Mouse (Mus musculus) ES-E14 (cell line): ENCODE measurements around the gene Tlr13. TPM values are rescaled to one million over a fixed set of nuclear protein-coding genes. Genes with fewer than 3 reads are reported as not detected.

ENCODE experiments used
- DNase-seq: peaks from one replicate; pipeline ENCODE4 v3.0.0-alpha.2; 2013; ENCODE audit warnings: low read depth, low spot score
- H3K27ac ChIP-seq: 2 replicates; pipeline ENCODE4 v1.5.1; 2012; ENCODE audit warnings: low read depth, mild to moderate bottlenecking, low read length, moderate library complexity, mixed read lengths; ENCODE audit not compliant: poor library complexity, insufficient read depth, severe bottlenecking
- H3K36me3 ChIP-seq: 2 replicates; pipeline ENCODE4 v1.6.1; 2012; ENCODE audit warnings: mild to moderate bottlenecking, low read length, moderate library complexity, mixed read lengths; ENCODE audit not compliant: control insufficient read depth, poor library complexity, insufficient read depth, severe bottlenecking
- H3K4me1 ChIP-seq, 2 experiments: fragments of 150-350 bp in 1 of 2; sonication (generic) in 1 of 2; 2 replicates each; pipeline ENCODE4 v1.6.1; 2012; ENCODE audit warnings: low read length in 2 of 2, mild to moderate bottlenecking in 1 of 2, mixed read lengths in 1 of 2; ENCODE audit not compliant: control insufficient read depth in 2 of 2, insufficient read depth in 2 of 2, poor library complexity in 1 of 2
- H3K4me3 ChIP-seq, 2 experiments: fragments of 150-350 bp in 1 of 2; sonication (generic) in 1 of 2; 2 replicates each; pipeline ENCODE4 v1.5.1; 2012; ENCODE audit warnings: low read length in 2 of 2, low read depth in 1 of 2, mild to moderate bottlenecking in 1 of 2, mixed read lengths in 1 of 2; ENCODE audit not compliant: insufficient read depth in 1 of 2, poor library complexity in 1 of 2, severe bottlenecking in 1 of 2
- H3K9ac ChIP-seq: 2 replicates; pipeline ENCODE4 v1.6.1; 2012; ENCODE audit warnings: low read depth, mild to moderate bottlenecking, low read length, mixed read lengths; ENCODE audit not compliant: poor library complexity, insufficient read depth, severe bottlenecking
- H3K9me3 ChIP-seq: fragments of 150-350 bp; sonication (generic); 2 replicates; pipeline ENCODE4 v1.6.1; 2012; ENCODE audit warnings: low read depth, mild to moderate bottlenecking, low read length; ENCODE audit not compliant: control insufficient read depth, insufficient read depth
- CHD2 ChIP-seq: IDR thresholded peaks from 2 replicates; pipeline ENCODE4 v1.6.1; 2014; ENCODE audit warnings: mild to moderate bottlenecking, low read depth, low read length, inconsistent platforms
- HCFC1 ChIP-seq: IDR thresholded peaks from 2 replicates; pipeline ENCODE4 v1.6.1; 2012; ENCODE audit warnings: low read length, inconsistent platforms, borderline replicate concordance; ENCODE audit not compliant: insufficient read depth
- MAFK ChIP-seq: IDR thresholded peaks from 2 replicates; pipeline ENCODE4 v1.6.1; 2014; ENCODE audit warnings: mild to moderate bottlenecking, low read depth, low read length, inconsistent platforms; ENCODE audit not compliant: insufficient read depth
- ZC3H11A ChIP-seq: IDR thresholded peaks from 2 replicates; pipeline ENCODE4 v1.6.1; 2012; ENCODE audit warnings: low read depth, mild to moderate bottlenecking, inconsistent platforms, low read length, borderline replicate concordance
- ZNF384 ChIP-seq: IDR thresholded peaks from 2 replicates; pipeline ENCODE4 v1.6.1; 2012; ENCODE audit warnings: low read depth, low read length, inconsistent platforms
- in situ Hi-C, 2 experiments: fragments of 600-800 bp; cut with MboI; formaldehyde crosslinking; loops; one replicate each; pipeline ENCODE4 v1.15.1; 2025; ENCODE audit warnings: low sequenced_read_pairs in 2 of 2, inconsistent platforms in 1 of 2; ENCODE audit not compliant: unreplicated experiment in 2 of 2
- total RNA-seq: library from RNA; depleted of rRNA; stranded (reverse); fragments of 300-350 nt; gene quantifications from 2 replicates; pipeline ENCODE4 v1.2.3, GENCODE M21; 2012

Tlr13 gene
- total RNA-seq, 1 experiment, result not detected

DNA sequence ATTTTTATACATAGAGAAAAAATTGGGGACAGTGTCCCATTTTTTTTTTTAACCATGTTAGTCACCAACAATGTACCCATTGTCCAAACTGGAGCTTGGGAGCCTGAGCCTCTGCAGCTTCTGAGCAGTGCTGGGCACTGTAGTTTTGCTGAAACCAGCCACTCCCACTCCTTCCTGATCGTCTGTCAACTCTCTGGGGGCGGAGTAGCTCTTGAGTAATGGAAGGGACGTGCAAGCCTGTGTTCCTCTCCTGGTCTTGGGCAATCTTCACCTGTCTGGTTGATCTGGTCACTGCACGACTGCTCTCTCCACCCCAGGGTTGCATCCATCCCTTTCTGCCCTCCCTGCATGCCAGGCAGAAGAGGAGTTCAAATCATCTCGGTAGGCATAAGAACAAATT, 21.0 kb downstream of the Tlr13 start:
- DNase-seq, result no peak
- TF ChIP-seq CHD2, result no peak
- no peak for TF ChIP-seq ZC3H11A
- TF ChIP-seq ZNF384, result no peak
- no peak for TF ChIP-seq MAFK
- TF ChIP-seq HCFC1, result no peak
- Histone ChIP-seq H3K4me1 (no peaks in the 10 kb centered on the region), H3K9me3 (no peaks in the 10 kb centered on the region), H3K36me3 (no peaks in the 10 kb centered on the region), H3K9ac (no peak overlapping the region), H3K4me3 (no peak overlapping the region), H3K27ac (no peak overlapping the region)
- in situ Hi-C loops, result loop anchor here (10.0 to 25.0 kb wide), 2 partner anchors 127 to 139 kb away; partner anchors contain the start of gene Atp7a (in 2 of the 2)

DNA sequence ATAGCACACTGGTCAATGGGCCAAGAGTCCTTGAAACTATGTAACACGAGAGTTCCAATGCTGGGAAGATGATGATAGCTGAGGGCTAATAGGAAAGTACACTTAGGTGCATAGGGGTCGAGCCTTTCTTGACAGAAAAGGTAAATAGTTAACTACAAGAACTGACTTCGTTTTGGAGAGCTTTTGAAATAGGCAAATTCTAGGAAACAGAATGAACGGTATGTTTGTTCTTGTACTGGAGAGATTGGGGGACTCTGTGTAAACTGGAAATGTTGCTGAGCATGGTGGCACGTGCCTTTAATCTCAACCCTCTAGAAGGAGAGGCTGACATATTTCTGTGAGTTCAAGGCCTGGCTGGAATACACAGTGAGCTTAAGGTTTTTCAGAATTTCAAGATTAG, 21.6 kb downstream of the Tlr13 start:
- in situ Hi-C loops, result loop anchor here (10.0 to 25.0 kb wide), 2 partner anchors 127 to 140 kb away; partner anchors contain the start of gene Atp7a (in 2 of the 2)
- no peak for DNase-seq
- no peaks in the 10 kb centered on the region for H3K9me3 ChIP-seq
- H3K27ac ChIP-seq, result no peak overlapping the region
- no peak overlapping the region for H3K9ac ChIP-seq
- no peaks in the 10 kb centered on the region for H3K4me1 ChIP-seq
- H3K36me3 ChIP-seq, result no peaks in the 10 kb centered on the region
- no peak overlapping the region for H3K4me3 ChIP-seq
- TF ChIP-seq CHD2, result no peak
- no peak for TF ChIP-seq HCFC1
- no peak for TF ChIP-seq MAFK
- TF ChIP-seq ZC3H11A, result no peak
- no peak for TF ChIP-seq ZNF384

DNA sequence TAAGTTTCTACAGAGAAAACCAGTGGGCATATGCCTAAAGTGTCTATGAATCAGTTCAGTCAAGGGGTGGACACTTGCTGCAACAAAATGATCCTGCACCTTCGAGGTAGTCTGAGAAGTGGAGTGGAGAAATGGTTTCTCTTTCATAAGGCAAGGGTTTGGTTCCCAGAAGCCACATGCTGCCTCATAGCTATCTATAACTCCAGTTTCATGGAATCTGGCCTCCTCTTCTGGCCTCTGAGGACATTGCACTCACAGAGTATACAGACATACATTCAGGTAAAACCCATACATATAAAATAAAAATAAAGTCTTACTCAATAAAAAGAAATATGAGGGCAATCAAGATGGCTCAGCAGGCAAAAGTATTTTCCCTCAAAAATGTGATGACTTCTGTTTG, 22.1 kb downstream of the Tlr13 start:
- Histone ChIP-seq H3K9me3 (no peaks in the 10 kb centered on the region), H3K4me3 (no peak overlapping the region), H3K27ac (no peak overlapping the region), H3K36me3 (no peaks in the 10 kb centered on the region), H3K4me1 (no peaks in the 10 kb centered on the region), H3K9ac (no peak overlapping the region)
- in situ Hi-C loops, result loop anchor here (10.0 to 25.0 kb wide), 2 partner anchors 128 to 140 kb away; partner anchors contain the start of gene Atp7a (in 2 of the 2)
- no peak for DNase-seq
- no peak for TF ChIP-seq MAFK
- TF ChIP-seq ZC3H11A, result no peak
- TF ChIP-seq CHD2, result no peak
- no peak for TF ChIP-seq ZNF384
- no peak for TF ChIP-seq HCFC1

GRCm38 (mm10) chrX:106171106-106171852, 28.3 kb downstream of the Tlr13 start:
- Histone ChIP-seq H3K4me1 (no peaks in the 10 kb centered on the region), H3K27ac (no peak overlapping the region), H3K9me3 (no peaks in the 10 kb centered on the region), H3K9ac (no peak overlapping the region; the same call in 1 of the 2 replicates), H3K4me3 (peak overlapping the region; percentile 49 to 59; a peak in 3 of 4 replicates), H3K36me3 (no peaks in the 10 kb centered on the region)
- in situ Hi-C loops, result loop anchor here (10.0 to 25.0 kb wide), 2 partner anchors 134 to 246 kb away; partner anchors contain the start of genes Atp7a (in 1 of the 2) and Atrx (in 1 of the 2)
- DNase-seq, result peak; percentile 62
- TF ChIP-seq ZC3H11A (peak; percentile 46; the same call in 1 of the 2 replicates), CHD2 (no peak)

DNA sequence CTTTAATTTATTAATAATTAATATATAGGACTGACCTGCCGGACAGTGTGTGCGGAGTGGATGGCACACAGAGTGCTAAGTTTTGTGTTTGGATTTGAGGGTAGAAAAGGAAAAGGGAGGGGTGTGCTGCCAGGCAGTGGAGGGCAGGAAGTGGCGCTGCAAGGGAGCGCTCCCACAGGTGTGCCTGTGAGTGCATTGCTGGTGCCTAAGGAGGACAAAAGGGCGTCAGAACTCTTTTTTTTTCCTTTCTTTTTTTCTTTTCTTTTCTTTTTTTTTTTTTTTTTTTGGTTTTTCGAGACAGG, 28.8 kb downstream of the Tlr13 start:
- H3K27ac ChIP-seq, result no peak overlapping the region
- no peaks in the 10 kb centered on the region for H3K36me3 ChIP-seq
- in situ Hi-C loops, result loop anchor here (10.0 to 25.0 kb wide), 2 partner anchors 135 to 247 kb away; partner anchors contain the start of genes Atp7a (in 1 of the 2) and Atrx (in 1 of the 2)
- no peak overlapping the region for H3K9ac ChIP-seq
- H3K4me1 ChIP-seq, result no peaks in the 10 kb centered on the region
- no peaks in the 10 kb centered on the region for H3K9me3 ChIP-seq
- no peak for DNase-seq
- peak overlapping the region in 1 of 2 experiments; percentile 59; a peak in 2 of 4 replicates for H3K4me3 ChIP-seq
- TF ChIP-seq HCFC1, result no peak
- no peak for TF ChIP-seq ZNF384
- TF ChIP-seq CHD2, result no peak
